Mouse (Mus musculus) lung, postnatal 0 days (tissue): ENCODE data around the gene Lrrc56. TPM values are rescaled to one million over a fixed set of nuclear protein-coding genes. Genes with fewer than 3 reads are reported as not detected.

Experiments used
- ATAC-seq: fragments of 200-750 bp; cut with Nextera tagmentation; 2 replicates; pipeline ENCODE4 v1.8.0; 2017; ENCODE audit warnings: moderate library complexity
- DNase-seq: peaks from one replicate; pipeline ENCODE4 v3.0.0-alpha.2; 2016; ENCODE audit warnings: low spot score
- H3K27ac ChIP-seq: fragments of 300-500 bp; sonication (generic); 2 replicates; pipeline ENCODE4 v1.5.1; 2014; ENCODE audit warnings: antibody characterized with exemption, mild to moderate bottlenecking, low read length, mixed read lengths
- H3K27me3 ChIP-seq: fragments of 300-500 bp; sonication (generic); replicated peaks from 2 replicates; pipeline ENCODE4 v1.6.1; 2014; ENCODE audit warnings: low read length, mixed read lengths; ENCODE audit not compliant: insufficient read depth
- H3K36me3 ChIP-seq: fragments of 300-500 bp; sonication (generic); 2 replicates; pipeline ENCODE4 v1.6.1; 2014; ENCODE audit warnings: low read length, mixed read lengths; ENCODE audit not compliant: insufficient read depth
- H3K4me1 ChIP-seq: fragments of 300-500 bp; sonication (generic); 2 replicates; pipeline ENCODE4 v1.6.1; 2014; ENCODE audit warnings: antibody characterized with exemption, low read depth, low read length, mixed read lengths; ENCODE audit not compliant: insufficient read depth
- H3K4me2 ChIP-seq: fragments of 300-500 bp; sonication (generic); replicated peaks from 2 replicates; pipeline ENCODE4 v1.6.1; 2014; ENCODE audit warnings: low read depth, mild to moderate bottlenecking, low read length, moderate library complexity, mixed read lengths
- H3K4me3 ChIP-seq: fragments of 300-500 bp; sonication (generic); 2 replicates; pipeline ENCODE4 v1.5.1; 2014; ENCODE audit warnings: low read depth, low read length
- H3K9ac ChIP-seq: fragments of 300-500 bp; sonication (generic); replicated peaks from 2 replicates; pipeline ENCODE4 v1.6.1; 2014; ENCODE audit warnings: low read depth, mild to moderate bottlenecking
- H3K9me3 ChIP-seq: fragments of 300-500 bp; sonication (generic); 2 replicates; pipeline ENCODE4 v1.6.1; 2016; ENCODE audit warnings: low read length, mixed read lengths
- CTCF ChIP-seq: IDR thresholded peaks from 2 replicates; pipeline ENCODE4 v1.5.1; 2016; ENCODE audit warnings: antibody characterized with exemption, mild to moderate bottlenecking
- EP300 ChIP-seq: IDR thresholded peaks from 2 replicates; pipeline ENCODE4 v1.6.1; 2016; ENCODE audit warnings: antibody characterized with exemption, mild to moderate bottlenecking, control low read depth
- WGBS: fragments of 180-500 bp; shearing (Covaris S2); extraction: QIAGEN DNeasy Blood & Tissue Kit; methylation state at CpG from one replicate; pipeline ENCODE4 v1.1.7; 2014; 5-methylcytosine and 5-hydroxymethylcytosine counted together
- polyA plus RNA-seq: library from polyadenylated mRNA; unstranded; fragments of >200 nt; fragmentation: Nextera tagmentation; extraction: Ambion mirVana; gene quantifications from 2 replicates; pipeline ENCODE4 v1.2.1, GENCODE M21; 2015

The Lrrc56 gene
- 6.8 and 7.4 TPM in 2 replicates for polyA plus RNA-seq

DNA sequence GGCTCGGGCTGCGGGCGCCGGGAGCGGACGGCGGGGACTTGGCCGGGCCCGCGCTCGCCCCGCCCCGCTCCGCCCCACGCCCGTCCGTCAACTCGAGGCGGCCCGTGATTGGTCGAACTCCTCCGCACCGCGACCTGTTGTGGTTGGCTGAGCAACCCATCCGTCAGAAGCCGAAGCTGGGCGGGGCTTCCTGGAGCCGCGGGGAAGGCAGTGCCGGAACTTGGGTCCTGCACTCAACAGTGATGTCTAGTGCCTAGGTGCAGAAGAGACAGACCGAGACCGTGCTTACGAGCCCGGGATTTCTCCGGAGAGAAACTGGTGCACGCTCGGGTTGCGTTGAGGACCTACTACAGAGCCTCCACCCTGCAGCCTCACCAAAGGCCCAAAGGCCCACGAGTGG lies at the start of gene Lrrc56, which contains the start of gene Hras:
TSS of gene Lrrc56 (plus strand) at position 210 of the 400 bp plus-strand sequence.
TSS of gene Hras (minus strand) at position 58 of the 400 bp plus-strand sequence.
- H3K4me1 ChIP-seq = peaks cover 14% of the 10 kb centered on the region; the same call in 1 of the 2 replicates
- peak within 1 kb of the TSS; percentile 90 for H3K4me3 ChIP-seq
- DNase-seq = peak; percentile 98
- peak within 1 kb of the TSS; percentile 90 for H3K27ac ChIP-seq
- WGBS = under 1% methylated on average over 26 of the region's 39 CpGs
- H3K9me3 ChIP-seq = no peaks in the 10 kb centered on the region
- TF ChIP-seq CTCF (no peak), EP300 (no peak)
- peak within 1 kb of the TSS; percentile 93 for H3K4me2 ChIP-seq
- peak; percentile 96 for ATAC-seq
- H3K36me3 ChIP-seq = peaks cover 29% of the 10 kb centered on the region
- no peaks in the 10 kb centered on the region for H3K27me3 ChIP-seq
- H3K9ac ChIP-seq = peak within 1 kb of the TSS; percentile 83

DNA sequence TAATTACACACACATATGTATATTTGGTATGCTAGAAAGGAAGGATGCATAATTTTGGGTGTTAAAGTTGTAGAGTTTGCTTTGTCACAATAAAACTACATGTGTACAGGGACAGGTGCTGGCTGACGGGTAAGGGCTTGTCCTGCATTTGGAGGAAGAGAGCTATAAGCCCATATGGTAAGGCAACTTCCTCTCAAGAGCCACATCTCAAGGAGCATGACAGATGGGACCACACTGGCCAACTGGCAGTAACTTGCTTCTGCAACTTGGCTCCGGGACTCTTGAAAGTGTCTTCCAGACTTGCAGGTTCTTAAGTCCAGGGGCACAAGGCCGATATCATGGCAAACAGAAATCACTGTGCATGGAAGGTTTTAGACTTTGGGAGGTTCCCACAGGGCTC lies 49.3 kb upstream of the Lrrc56 start:
- DNase-seq = no peak
- H3K9me3 ChIP-seq = no peaks in the 10 kb centered on the region
- no peaks in the 10 kb centered on the region for H3K4me1 ChIP-seq
- no peaks in the 10 kb centered on the region for H3K36me3 ChIP-seq
- no peak overlapping the region for H3K27ac ChIP-seq
- H3K27me3 ChIP-seq = no peaks in the 10 kb centered on the region
- WGBS = 86% methylated on average over 3 of the region's 3 CpGs
- no peak overlapping the region for H3K4me3 ChIP-seq
- ATAC-seq = no peak
- H3K9ac ChIP-seq = no peak overlapping the region
- TF ChIP-seq CTCF (no peak), EP300 (no peak)
- H3K4me2 ChIP-seq = no peak overlapping the region

DNA sequence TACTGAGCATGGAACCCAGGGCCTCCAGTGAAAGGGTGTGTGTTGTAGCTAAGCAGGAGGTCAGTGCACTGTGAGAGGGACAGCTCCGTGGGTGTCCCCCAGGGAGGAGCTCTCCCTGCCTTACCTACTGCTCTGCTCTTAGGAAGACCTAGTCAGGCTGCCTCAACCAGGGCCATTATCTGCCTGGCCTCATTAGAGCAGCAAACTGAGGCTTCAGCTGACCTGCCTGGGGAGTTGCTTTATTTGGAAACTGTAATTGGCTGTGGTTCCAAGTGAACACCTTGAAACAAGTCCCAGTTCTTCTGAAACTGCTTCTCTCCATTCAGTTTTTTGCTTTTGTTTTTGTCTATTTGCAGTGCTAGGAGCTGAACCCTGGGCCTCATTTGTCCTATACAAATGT lies 48.6 kb upstream of the Lrrc56 start:
- no peak for DNase-seq
- H3K4me3 ChIP-seq = no peak overlapping the region
- H3K4me1 ChIP-seq = no peaks in the 10 kb centered on the region
- H3K27me3 ChIP-seq = no peaks in the 10 kb centered on the region
- TF ChIP-seq CTCF = no peak
- no peaks in the 10 kb centered on the region for H3K36me3 ChIP-seq
- no peak for ATAC-seq
- no peak overlapping the region for H3K27ac ChIP-seq
- H3K9me3 ChIP-seq = no peaks in the 10 kb centered on the region
- H3K4me2 ChIP-seq = no peak overlapping the region
- H3K9ac ChIP-seq = no peak overlapping the region
- 57% methylated on average over 1 of the region's 1 CpGs for WGBS

DNA sequence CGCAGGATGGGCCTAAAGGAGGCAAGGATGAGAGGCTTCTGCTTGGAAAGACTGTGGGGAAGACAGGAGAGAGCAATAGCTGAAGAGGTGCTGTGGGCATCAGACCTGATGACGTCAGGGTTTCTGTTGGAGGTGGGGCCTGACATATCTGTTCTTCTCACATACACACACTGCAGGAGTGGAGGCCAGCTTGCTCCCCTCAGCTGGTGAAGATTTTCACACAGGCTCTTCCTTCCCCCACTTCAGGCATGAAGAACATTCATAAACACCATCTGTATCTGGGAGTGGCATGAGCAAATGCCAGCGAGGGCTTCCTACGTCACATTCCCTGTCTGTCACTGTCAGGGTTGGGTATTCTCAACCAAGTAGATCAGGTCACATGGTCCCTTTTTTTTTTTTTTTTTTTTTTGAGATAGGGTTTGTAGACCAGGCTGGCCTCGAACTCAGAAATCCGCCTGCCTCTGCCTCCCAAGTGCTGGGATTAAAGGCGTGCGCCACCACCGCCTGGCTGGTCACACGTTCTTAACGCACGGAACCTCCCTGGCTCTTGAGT lies 47.8 kb upstream of the Lrrc56 start:
- H3K36me3 ChIP-seq = no peaks in the 10 kb centered on the region
- no peak for ATAC-seq
- H3K9ac ChIP-seq = no peak overlapping the region

DNA sequence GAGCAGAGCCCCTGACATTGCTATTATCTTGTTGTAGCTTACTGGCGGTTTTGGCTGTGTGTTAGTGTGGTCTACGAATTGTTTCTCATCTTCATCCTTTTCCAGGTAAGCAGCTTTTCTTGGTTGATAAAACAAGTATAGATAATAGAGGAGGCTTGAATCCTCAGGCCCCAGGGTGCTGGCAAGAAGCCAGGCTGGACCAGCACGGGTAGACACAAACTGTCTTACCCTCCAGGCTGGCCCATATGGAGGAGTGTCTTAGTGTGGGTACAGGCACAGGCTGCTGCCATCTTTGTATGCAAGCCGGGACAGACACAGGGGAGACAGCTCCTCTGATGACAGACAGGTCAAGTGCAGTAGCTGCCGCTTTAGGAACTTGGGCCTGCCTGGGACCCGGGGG lies 46.9 kb upstream of the Lrrc56 start:
- 84% methylated on average over 6 of the region's 6 CpGs for WGBS

More for the DNA sequence above, 47.8 kb upstream of the Lrrc56 start:
- Histone ChIP-seq H3K4me1 (no peaks in the 10 kb centered on the region), H3K27me3 (no peaks in the 10 kb centered on the region), H3K4me2 (no peak overlapping the region), H3K4me3 (no peak overlapping the region), H3K27ac (no peak overlapping the region), H3K9me3 (no peaks in the 10 kb centered on the region)
- WGBS = 92% methylated on average over 12 of the region's 12 CpGs
- TF ChIP-seq EP300 (no peak), CTCF (no peak)
- no peak for DNase-seq

DNA sequence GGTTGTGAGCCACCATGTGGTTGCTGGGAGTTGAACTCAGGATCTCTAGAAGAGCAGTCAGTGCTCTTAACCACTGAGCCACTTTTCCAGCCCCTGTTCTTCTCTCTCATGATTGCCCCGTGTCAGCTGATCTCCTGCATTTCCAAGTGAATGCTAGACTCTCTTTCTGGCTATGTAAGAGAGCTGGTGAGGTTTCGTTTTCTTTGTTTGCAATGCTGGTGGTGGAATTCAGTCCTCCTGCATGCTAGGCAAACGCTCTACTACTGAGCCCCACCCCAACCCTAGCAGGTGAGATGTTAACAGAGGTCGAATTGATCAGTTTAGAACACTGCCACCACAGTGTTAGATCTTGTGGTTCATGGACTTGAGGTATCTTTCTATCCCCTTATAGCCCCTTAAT lies 45.3 kb upstream of the Lrrc56 start:
- Histone ChIP-seq H3K27ac (no peak overlapping the region), H3K9me3 (no peaks in the 10 kb centered on the region), H3K9ac (no peak overlapping the region), H3K4me1 (no peaks in the 10 kb centered on the region), H3K36me3 (no peaks in the 10 kb centered on the region), H3K27me3 (no peaks in the 10 kb centered on the region), H3K4me2 (no peak overlapping the region), H3K4me3 (no peak overlapping the region)
- DNase-seq (peak; percentile 26), ATAC-seq (peak; percentile 32; the same call in 1 of the 2 replicates)
- WGBS = 49% methylated on average over 4 of the region's 4 CpGs
- no peak for TF ChIP-seq CTCF
- no peak for TF ChIP-seq EP300

More for the DNA sequence above, 46.9 kb upstream of the Lrrc56 start:
- Histone ChIP-seq H3K9me3 (no peaks in the 10 kb centered on the region), H3K4me3 (no peak overlapping the region), H3K4me1 (no peaks in the 10 kb centered on the region), H3K9ac (no peak overlapping the region), H3K27ac (no peak overlapping the region), H3K27me3 (no peaks in the 10 kb centered on the region), H3K36me3 (no peaks in the 10 kb centered on the region), H3K4me2 (no peak overlapping the region)
- TF ChIP-seq CTCF = no peak
- no peak for TF ChIP-seq EP300
- ATAC-seq (no peak), DNase-seq (no peak)

DNA sequence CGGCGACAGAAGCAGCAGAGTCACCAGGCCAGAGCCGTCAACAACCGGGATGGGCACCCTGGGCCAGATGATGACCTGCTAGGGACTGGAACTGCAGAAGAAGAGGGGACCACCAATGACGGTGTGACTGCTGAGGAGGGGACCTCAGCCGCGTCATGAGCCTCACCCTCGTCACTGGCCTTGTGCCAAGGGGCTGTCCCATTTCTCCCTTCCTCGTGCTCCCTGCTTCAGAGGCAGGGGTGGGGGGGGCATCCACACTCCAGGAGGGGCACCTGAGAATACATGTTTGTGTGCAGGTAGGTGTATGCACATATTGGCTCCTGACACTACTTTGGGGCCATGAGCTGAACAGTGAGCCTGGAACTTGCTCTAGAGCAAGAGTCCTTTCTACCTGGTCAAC lies 38.6 kb upstream of the Lrrc56 start:
- DNase-seq = no peak
- Histone ChIP-seq H3K36me3 (peaks cover 1% of the 10 kb centered on the region; the same call in 1 of the 2 replicates), H3K9me3 (no peaks in the 10 kb centered on the region), H3K27me3 (no peaks in the 10 kb centered on the region), H3K4me1 (no peaks in the 10 kb centered on the region), H3K27ac (no peak overlapping the region), H3K9ac (no peak overlapping the region), H3K4me3 (no peak overlapping the region), H3K4me2 (no peak overlapping the region)
- no peak for TF ChIP-seq CTCF
- no peak for TF ChIP-seq EP300
- WGBS = 71% methylated on average over 9 of the region's 9 CpGs
- no peak for ATAC-seq
